Mouse (Mus musculus) ES-E14 (cell line): ENCODE measurements around the gene Prkag2. TPM values are rescaled to one million over a fixed set of nuclear protein-coding genes. Genes with fewer than 3 reads are reported as not detected.

Source experiments
- DNase-seq: peaks from one replicate; pipeline ENCODE4 v3.0.0-alpha.2; 2013; ENCODE audit warnings: low read depth, low spot score
- H3K27ac ChIP-seq: 2 replicates; pipeline ENCODE4 v1.5.1; 2012; ENCODE audit warnings: low read depth, mild to moderate bottlenecking, low read length, moderate library complexity, mixed read lengths; ENCODE audit not compliant: poor library complexity, insufficient read depth, severe bottlenecking
- H3K36me3 ChIP-seq: 2 replicates; pipeline ENCODE4 v1.6.1; 2012; ENCODE audit warnings: mild to moderate bottlenecking, low read length, moderate library complexity, mixed read lengths; ENCODE audit not compliant: control insufficient read depth, poor library complexity, insufficient read depth, severe bottlenecking
- H3K4me1 ChIP-seq, 2 experiments: fragments of 150-350 bp in 1 of 2; sonication (generic) in 1 of 2; 2 replicates each; pipeline ENCODE4 v1.6.1; 2012; ENCODE audit warnings: low read length in 2 of 2, mild to moderate bottlenecking in 1 of 2, mixed read lengths in 1 of 2; ENCODE audit not compliant: control insufficient read depth in 2 of 2, insufficient read depth in 2 of 2, poor library complexity in 1 of 2
- H3K4me3 ChIP-seq, 2 experiments: fragments of 150-350 bp in 1 of 2; sonication (generic) in 1 of 2; 2 replicates each; pipeline ENCODE4 v1.5.1; 2012; ENCODE audit warnings: low read length in 2 of 2, low read depth in 1 of 2, mild to moderate bottlenecking in 1 of 2, mixed read lengths in 1 of 2; ENCODE audit not compliant: insufficient read depth in 1 of 2, poor library complexity in 1 of 2, severe bottlenecking in 1 of 2
- H3K9ac ChIP-seq: 2 replicates; pipeline ENCODE4 v1.6.1; 2012; ENCODE audit warnings: low read depth, mild to moderate bottlenecking, low read length, mixed read lengths; ENCODE audit not compliant: poor library complexity, insufficient read depth, severe bottlenecking
- H3K9me3 ChIP-seq: fragments of 150-350 bp; sonication (generic); 2 replicates; pipeline ENCODE4 v1.6.1; 2012; ENCODE audit warnings: low read depth, mild to moderate bottlenecking, low read length; ENCODE audit not compliant: control insufficient read depth, insufficient read depth
- CHD2 ChIP-seq: IDR thresholded peaks from 2 replicates; pipeline ENCODE4 v1.6.1; 2014; ENCODE audit warnings: mild to moderate bottlenecking, low read depth, low read length, inconsistent platforms
- HCFC1 ChIP-seq: IDR thresholded peaks from 2 replicates; pipeline ENCODE4 v1.6.1; 2012; ENCODE audit warnings: low read length, inconsistent platforms, borderline replicate concordance; ENCODE audit not compliant: insufficient read depth
- MAFK ChIP-seq: IDR thresholded peaks from 2 replicates; pipeline ENCODE4 v1.6.1; 2014; ENCODE audit warnings: mild to moderate bottlenecking, low read depth, low read length, inconsistent platforms; ENCODE audit not compliant: insufficient read depth
- ZC3H11A ChIP-seq: IDR thresholded peaks from 2 replicates; pipeline ENCODE4 v1.6.1; 2012; ENCODE audit warnings: low read depth, mild to moderate bottlenecking, inconsistent platforms, low read length, borderline replicate concordance
- ZNF384 ChIP-seq: IDR thresholded peaks from 2 replicates; pipeline ENCODE4 v1.6.1; 2012; ENCODE audit warnings: low read depth, low read length, inconsistent platforms
- in situ Hi-C, 2 experiments: fragments of 600-800 bp; cut with MboI; formaldehyde crosslinking; loops; one replicate each; pipeline ENCODE4 v1.15.1; 2025; ENCODE audit warnings: low sequenced_read_pairs in 2 of 2, inconsistent platforms in 1 of 2; ENCODE audit not compliant: unreplicated experiment in 2 of 2
- total RNA-seq: library from RNA; depleted of rRNA; stranded (reverse); fragments of 300-350 nt; gene quantifications from 2 replicates; pipeline ENCODE4 v1.2.3, GENCODE M21; 2012

Prkag2 gene
- total RNA-seq, 1 experiment = 10.5 TPM

GRCm38 (mm10) chr5:24963776-24964175, 136.7 kb downstream of the Prkag2 start:
- no peak for DNase-seq
- no peak overlapping the region for H3K27ac ChIP-seq
- H3K9ac ChIP-seq = no peak overlapping the region
- TF ChIP-seq HCFC1 (no peak), ZNF384 (no peak), ZC3H11A (no peak), CHD2 (no peak), MAFK (no peak)
- H3K9me3 ChIP-seq = no peaks in the 10 kb centered on the region
- no peak overlapping the region for H3K4me3 ChIP-seq
- no peaks in the 10 kb centered on the region for H3K36me3 ChIP-seq
- H3K4me1 ChIP-seq = no peaks in the 10 kb centered on the region
- in situ Hi-C loops = no loop called here

- no peak overlapping the region for H3K27ac ChIP-seq
- in situ Hi-C loops = no loop called here
- no peaks in the 10 kb centered on the region for H3K36me3 ChIP-seq
- H3K4me1 ChIP-seq = no peaks in the 10 kb centered on the region
- H3K9ac ChIP-seq = no peak overlapping the region
- DNase-seq = no peak
- no peak overlapping the region for H3K4me3 ChIP-seq
- H3K9me3 ChIP-seq = no peaks in the 10 kb centered on the region
- no peak for TF ChIP-seq HCFC1
- TF ChIP-seq MAFK = no peak
- no peak for TF ChIP-seq ZNF384
- TF ChIP-seq CHD2 = no peak
- TF ChIP-seq ZC3H11A = no peak
These were observed 139.7 kb downstream of the Prkag2 start for GRCm38 (mm10) chr5:24960791-24961190.

DNA sequence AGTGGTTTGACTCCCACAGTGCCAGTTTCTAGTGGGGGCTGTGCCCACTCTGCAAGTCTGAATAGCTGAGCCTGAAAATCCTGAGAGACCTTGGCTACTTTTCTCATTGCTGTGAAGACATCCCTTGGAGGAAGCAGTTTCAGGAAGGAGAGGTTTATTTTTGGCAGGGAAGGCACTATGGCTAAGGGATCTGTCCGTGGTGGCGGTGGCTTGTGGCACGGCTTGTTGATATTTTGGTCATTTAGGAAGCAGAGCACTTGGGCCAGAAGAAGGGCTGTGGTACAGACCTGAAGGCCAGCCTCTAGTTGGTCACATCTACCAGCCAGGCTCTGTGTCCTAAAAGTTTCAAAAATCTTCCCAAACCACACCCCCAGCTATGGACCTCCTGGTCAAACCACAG, 140.7 kb downstream of the Prkag2 start:
- Histone ChIP-seq H3K27ac (no peak overlapping the region), H3K9ac (no peak overlapping the region), H3K9me3 (no peaks in the 10 kb centered on the region), H3K4me1 (no peaks in the 10 kb centered on the region), H3K36me3 (no peaks in the 10 kb centered on the region), H3K4me3 (no peak overlapping the region)
- in situ Hi-C loops = no loop called here
- no peak for DNase-seq
- TF ChIP-seq HCFC1 (no peak), CHD2 (no peak)

DNA sequence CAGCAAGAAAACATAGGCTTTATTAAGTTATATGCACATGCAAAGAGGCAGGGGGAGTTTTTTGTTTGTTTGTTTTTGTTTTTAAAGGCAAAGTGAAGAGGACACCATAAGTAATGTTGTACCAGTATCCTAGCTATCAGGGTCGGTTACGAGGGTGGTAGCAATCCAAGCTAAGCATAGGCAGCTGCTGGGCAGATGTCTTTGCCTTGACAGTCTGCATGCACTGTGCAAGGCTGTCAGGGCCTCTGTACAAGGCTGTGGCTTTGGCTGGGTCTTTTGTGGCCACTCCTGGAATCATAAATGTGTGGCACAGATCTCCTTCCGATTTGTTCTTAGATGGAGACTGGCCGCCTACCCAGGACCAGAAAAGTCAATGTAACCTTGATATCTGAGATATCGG, 141.8 kb downstream of the Prkag2 start:
- TF ChIP-seq ZC3H11A (no peak), ZNF384 (no peak), CHD2 (no peak), HCFC1 (no peak), MAFK (no peak)
- Histone ChIP-seq H3K4me3 (no peak overlapping the region), H3K27ac (no peak overlapping the region), H3K9me3 (no peaks in the 10 kb centered on the region), H3K9ac (no peak overlapping the region), H3K36me3 (no peaks in the 10 kb centered on the region), H3K4me1 (no peaks in the 10 kb centered on the region)
- no peak for DNase-seq
- in situ Hi-C loops = no loop called here

DNA sequence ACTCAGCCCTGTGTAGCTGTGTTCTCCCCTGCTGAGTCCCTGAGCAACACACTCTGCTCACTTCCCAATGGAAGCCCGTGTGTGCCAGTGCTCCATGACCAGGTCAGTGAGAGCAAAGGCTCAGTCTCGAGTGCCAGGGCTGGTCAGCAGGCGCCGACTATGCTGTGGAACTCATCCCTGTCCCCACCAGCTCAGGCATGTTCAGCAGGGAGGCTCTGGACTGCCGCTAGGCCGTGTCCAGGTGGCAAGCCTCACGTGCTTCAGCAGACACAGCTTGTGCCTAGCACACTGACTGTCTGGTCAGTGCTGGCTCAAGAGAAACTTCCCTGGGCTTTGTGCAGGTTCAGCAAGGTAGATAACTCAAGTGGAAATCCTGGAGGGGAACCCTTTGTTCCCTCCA, 143.6 kb downstream of the Prkag2 start:
- in situ Hi-C loops = no loop called here
- Histone ChIP-seq H3K9ac (no peak overlapping the region), H3K36me3 (no peaks in the 10 kb centered on the region), H3K9me3 (no peaks in the 10 kb centered on the region), H3K27ac (no peak overlapping the region), H3K4me1 (no peaks in the 10 kb centered on the region), H3K4me3 (no peak overlapping the region)
- TF ChIP-seq MAFK (no peak), ZNF384 (no peak), HCFC1 (no peak), ZC3H11A (no peak), CHD2 (no peak)
- DNase-seq = no peak
